Mouse (Mus musculus): ENCODE data around the gene Ubl4a. TPM values are rescaled to one million over a fixed set of nuclear protein-coding genes. Genes with fewer than 3 reads are reported as not detected.

Ubl4a gene
- polyA plus RNA-seq (2012; rRNA removed) = 19.6 and 20.0 TPM in 2 replicates

DNA sequence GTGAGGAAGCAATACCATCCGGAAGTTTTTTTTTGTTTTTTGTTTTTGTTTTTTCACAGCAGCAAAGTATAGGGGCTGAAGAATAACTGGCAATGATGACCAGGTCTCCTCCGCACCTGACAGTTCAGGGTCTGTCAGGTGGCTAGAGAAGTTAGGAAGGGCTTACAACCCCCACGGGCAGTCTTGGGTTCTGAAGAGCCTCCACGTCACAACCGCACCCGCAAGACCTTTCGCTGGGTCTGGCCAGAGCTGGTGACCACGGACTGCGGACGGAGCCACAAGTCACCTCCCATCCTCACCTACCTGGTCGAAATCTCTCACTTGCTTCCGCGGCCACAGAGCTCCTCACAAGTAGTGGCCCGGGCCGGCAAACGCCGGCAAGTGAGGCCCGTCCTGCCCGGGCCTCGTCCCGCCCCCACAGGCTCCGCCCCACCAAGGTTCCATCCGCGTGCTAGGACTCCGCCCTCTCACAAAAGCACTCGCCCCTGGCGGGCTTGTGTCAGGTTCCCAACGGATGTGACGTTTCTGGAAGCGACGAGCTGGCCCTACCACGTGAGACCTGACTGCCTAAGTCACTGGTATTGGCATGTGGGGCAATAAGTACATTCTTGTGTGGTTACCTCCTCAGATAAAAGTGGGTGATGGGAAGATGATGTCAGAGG is at the start of gene Ubl4a, which contains the start of gene Slc10a3:
Gene Ubl4a, minus strand, starts transcription at position 331 of the 662 bp plus-strand sequence.
Gene Slc10a3, minus strand, starts transcription at position 462 of the 662 bp plus-strand sequence.

GRCm38 (mm10) chrX:74392535-74393443 is 19.8 kb upstream of the Ubl4a start, which contains the start of the genes Fam3a and Ikbkg:
Gene Fam3a (minus strand): TSS chrX:74393272.
Gene Ikbkg (plus strand): TSS chrX:74393290.

GRCm38 (mm10) chrX:74353467-74353770 is 19.6 kb downstream of the Ubl4a start, which contains the start of gene Lage3:
Gene Lage3 (minus strand): TSS chrX:74353618.

DNA sequence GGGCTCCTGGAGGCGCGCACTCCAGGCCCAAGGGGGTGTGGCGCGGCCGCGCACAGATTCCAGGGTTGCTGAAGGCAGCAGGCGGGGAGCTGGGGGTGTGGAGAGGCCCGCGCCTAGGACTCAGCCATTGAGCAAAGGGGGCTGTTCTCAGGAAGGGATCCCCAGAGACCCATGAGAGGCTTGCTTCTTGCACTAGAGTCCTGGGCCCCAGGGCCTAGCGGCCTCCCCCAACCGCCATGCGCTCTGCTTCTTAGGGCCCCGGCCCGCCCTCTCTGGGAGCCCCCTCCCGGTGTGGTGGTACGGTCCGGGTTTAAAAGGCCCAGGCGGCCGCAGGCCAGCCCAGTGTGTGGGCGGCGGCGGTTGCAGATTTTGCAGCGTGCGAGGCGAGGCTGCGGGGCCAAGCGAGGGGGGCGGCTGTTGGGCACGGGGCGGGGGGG is 44.3 kb downstream of the Ubl4a start, which contains the start of gene Plxna3:
Gene Plxna3, plus strand, starts transcription at position 342 of the 437 bp plus-strand sequence.

Other genes with a start within 250 kb of the Ubl4a start
- not detected in 2 replicates for gene Opn1mw, start 245.8 kb downstream of the Ubl4a start, polyA plus RNA-seq (2012; rRNA removed)
- gene Mecp2, start 237.9 kb downstream of the Ubl4a start, polyA plus RNA-seq (2012; rRNA removed) = 1.00 and 1.5 TPM in 2 replicates
- gene Tex28, start 205.4 kb downstream of the Ubl4a start, polyA plus RNA-seq (2012; rRNA removed) = not detected in 2 replicates
- 0.03 TPM in 1 of 2 replicates, not detected in the other for gene Tktl1, start 196.0 kb downstream of the Ubl4a start, polyA plus RNA-seq (2012; rRNA removed)
- gene Flna, start 123.4 kb downstream of the Ubl4a start, polyA plus RNA-seq (2012; rRNA removed) = 724 and 737 TPM in 2 replicates
- 38.6 and 54.4 TPM in 2 replicates for gene Emd, start 118.5 kb downstream of the Ubl4a start, polyA plus RNA-seq (2012; rRNA removed)
- gene Rpl10, start 102.4 kb downstream of the Ubl4a start, polyA plus RNA-seq (2012; rRNA removed) = 552 and 637 TPM in 2 replicates
- 36.1 and 42.6 TPM in 2 replicates for gene Taz, start 91.3 kb downstream of the Ubl4a start, polyA plus RNA-seq (2012; rRNA removed)
- gene Dnase1l1, start 90.9 kb downstream of the Ubl4a start, polyA plus RNA-seq (2012; rRNA removed) = 10.1 and 10.4 TPM in 2 replicates
- gene Atp6ap1, start 76.1 kb downstream of the Ubl4a start, polyA plus RNA-seq (2012; rRNA removed) = 122 and 133 TPM in 2 replicates
- 44.9 and 65.9 TPM in 2 replicates for gene Gdi1, start 68.2 kb downstream of the Ubl4a start, polyA plus RNA-seq (2012; rRNA removed)
- 5.9 and 12.8 TPM in 2 replicates for gene Fam50a, start 60.2 kb downstream of the Ubl4a start, polyA plus RNA-seq (2012; rRNA removed)
- 8.6 and 14.7 TPM in 2 replicates for gene Plxna3, start 44.2 kb downstream of the Ubl4a start, polyA plus RNA-seq (2012; rRNA removed)
- 15.4 and 21.1 TPM in 2 replicates for gene Lage3, start 19.6 kb downstream of the Ubl4a start, polyA plus RNA-seq (2012; rRNA removed)
- gene Slc10a3, start 131 bp upstream of the Ubl4a start, polyA plus RNA-seq (2012; rRNA removed) = 8.9 and 12.9 TPM in 2 replicates
- gene Fam3a, start 20.1 kb upstream of the Ubl4a start, polyA plus RNA-seq (2012; rRNA removed) = 17.4 and 18.0 TPM in 2 replicates
- gene Ikbkg, start 20.1 kb upstream of the Ubl4a start, polyA plus RNA-seq (2012; rRNA removed) = 3.4 and 5.9 TPM in 2 replicates
- 20.4 and 29.5 TPM in 2 replicates for gene G6pdx, start 56.0 kb upstream of the Ubl4a start, polyA plus RNA-seq (2012; rRNA removed)
- gene Gm6880, start 108.2 kb upstream of the Ubl4a start, polyA plus RNA-seq (2012; rRNA removed) = not detected in 2 replicates
- gene Olfr1326-ps1, start 201.7 kb upstream of the Ubl4a start, polyA plus RNA-seq (2012; rRNA removed) = not detected in 2 replicates
- gene Olfr1325, start 219.5 kb upstream of the Ubl4a start, polyA plus RNA-seq (2012; rRNA removed) = not detected in 2 replicates

Measured in stomach, adult 2 months (tissue).